Mouse (Mus musculus) layer of hippocampus, postnatal 10 days (tissue): ENCODE measurements around the gene Col5a1. TPM values are rescaled to one million over a fixed set of nuclear protein-coding genes. Genes with fewer than 3 reads are reported as not detected.
A peak's percentile ranks its signal among the peaks of the same experiment; 100 is the strongest.

Experiments
- DNase-seq, 2 experiments: peaks; one replicate each; pipeline ENCODE4 v3.0.0; 2021; ENCODE audit warnings: low spot score in 2 of 2
- long read RNA-seq: library from polyadenylated mRNA; stranded (forward); transcript quantifications from one replicate; pipeline ENCODE4 v2.0.0, GENCODE M21; 2023
- total RNA-seq, 2 experiments: library from RNA; stranded (reverse); gene quantifications; 2 replicates each; pipeline ENCODE4 v1.2.3; 2021

The Col5a1 gene
- 10 to 100 TPM in 1 of 2 experiments, 1 to 10 TPM in 1; 9.9 to 10.8 TPM for total RNA-seq
- long read RNA-seq, partial matches to known transcripts, result 3 of 6 reads
- long read RNA-seq, other reads (novel, unspliced or antisense), result 3 of 6 reads

DNA sequence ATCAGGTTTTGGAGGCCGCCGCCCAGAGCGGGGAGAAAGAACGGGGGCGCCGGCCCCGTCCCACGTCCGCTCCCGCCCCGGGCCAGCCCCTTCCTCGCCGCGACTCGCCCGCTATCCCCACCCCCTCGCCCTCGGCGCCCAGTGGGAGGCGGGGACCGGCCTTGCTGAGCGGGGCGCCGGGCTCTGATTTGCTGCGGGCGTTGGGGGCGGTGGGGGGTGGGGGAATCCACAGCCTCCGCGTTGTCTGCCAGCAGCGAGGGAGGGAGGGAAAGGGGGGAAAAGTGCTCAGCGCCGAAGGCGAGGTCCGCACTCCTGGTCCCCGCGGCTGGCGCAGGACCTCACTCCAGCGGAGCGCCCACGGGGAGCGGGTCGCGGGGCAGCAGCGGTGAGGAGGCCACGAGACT lies at the start of gene Col5a1:
Col5a1 (plus strand) TSS at position 278 of the 404 bp plus-strand sequence.
- DNase-seq, result peak; percentile 45 to 72

DNA sequence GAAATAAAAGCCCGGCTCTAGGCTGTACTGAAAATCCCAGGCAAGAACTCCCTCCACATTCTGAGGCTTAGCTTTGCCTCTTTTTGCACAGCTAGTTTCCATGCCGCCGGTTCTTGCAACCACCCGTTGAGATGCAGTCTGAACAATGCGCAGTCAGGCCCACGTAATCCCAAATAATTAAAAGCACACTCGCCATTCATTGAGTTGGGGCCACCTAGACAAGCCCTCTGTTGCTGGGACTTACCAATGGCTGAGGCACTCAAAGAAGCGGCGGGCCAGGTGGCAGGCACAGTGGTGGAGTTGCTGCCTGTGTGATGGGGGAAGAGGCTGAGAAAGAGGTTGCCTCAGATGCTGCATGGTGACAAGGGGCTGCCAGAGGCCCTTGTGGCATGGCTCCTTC lies 48.1 kb upstream of the Col5a1 start:
- no peak for DNase-seq

DNA sequence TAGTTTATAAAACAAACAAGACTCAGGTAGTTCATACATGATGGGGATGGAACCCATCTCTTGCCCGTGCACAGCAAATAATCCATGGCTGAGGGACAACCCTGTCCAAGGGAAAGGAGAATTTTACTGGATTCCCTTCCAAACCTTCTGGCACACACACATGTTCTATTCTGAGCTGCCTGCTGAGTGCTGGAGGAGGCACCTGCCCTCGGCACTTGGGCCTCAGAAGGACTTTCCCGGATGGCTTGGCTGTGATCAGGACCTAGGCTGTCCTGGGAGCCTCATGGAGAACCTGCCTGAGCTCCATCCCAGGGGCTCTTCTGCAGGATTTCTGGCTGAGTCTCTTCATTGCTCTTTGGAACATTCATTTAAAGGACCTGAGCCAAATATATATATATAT lies 45.3 kb upstream of the Col5a1 start:
- no peak for DNase-seq

DNA sequence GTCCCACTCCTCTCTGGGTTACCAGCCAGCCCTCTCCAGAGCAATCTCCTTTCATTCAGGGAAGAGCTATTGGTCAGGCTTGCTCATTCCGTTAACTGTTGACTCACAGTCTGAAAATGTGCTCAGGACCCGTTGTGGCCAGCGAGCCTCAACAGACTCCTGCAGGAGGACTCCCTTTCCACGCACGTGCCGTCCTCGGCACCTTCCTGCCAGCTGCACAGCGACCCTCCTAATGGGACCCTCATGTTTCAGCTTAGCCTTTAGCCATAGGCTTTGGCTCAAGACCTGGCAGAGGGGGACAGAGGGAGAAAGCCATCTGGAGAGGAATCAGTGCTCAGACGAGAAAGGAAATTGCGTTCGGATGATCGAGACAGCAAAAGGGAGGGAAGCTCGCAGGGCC lies 43.3 kb upstream of the Col5a1 start:
- no peak for DNase-seq

DNA sequence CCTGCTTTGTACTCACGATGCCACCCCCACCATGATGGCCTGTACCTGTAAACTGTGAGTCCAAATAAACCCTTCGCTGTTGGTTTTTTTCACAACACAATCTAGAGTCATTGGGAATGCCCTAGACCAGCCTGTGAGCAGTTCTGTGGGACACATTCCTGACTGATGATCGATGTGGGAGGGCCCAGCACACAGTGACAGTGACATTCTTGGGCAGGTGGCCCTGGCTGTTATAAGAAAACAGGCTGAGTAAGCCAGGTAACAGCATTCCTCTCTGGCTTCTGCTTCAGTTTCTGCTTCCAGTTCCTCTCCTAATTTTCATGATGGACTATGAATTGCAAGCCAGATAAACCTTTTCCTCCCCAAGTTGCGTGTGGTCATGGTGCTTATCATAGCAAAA lies 41.3 kb upstream of the Col5a1 start:
- DNase-seq, result no peak

DNA sequence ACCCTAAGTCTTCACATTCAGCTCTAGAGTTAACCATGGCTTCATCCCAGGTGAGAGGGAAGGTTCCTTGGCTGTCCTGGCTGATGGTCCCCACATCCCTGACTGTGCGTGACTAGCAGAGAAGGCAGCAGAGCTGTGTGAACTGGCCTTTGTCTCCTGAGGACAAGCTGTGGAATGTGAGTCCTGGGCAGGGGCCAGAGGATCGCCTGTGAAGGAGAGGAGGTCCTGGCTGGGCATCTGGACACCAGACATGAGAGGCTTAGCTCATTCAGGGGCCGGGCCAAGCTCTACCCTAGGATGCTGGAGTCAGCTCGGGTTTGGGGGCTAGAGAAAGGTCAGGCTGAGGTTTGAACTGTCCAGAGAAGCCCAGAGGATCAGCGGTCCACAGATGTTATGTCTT lies 39.2 kb upstream of the Col5a1 start:
- no peak for DNase-seq

DNA sequence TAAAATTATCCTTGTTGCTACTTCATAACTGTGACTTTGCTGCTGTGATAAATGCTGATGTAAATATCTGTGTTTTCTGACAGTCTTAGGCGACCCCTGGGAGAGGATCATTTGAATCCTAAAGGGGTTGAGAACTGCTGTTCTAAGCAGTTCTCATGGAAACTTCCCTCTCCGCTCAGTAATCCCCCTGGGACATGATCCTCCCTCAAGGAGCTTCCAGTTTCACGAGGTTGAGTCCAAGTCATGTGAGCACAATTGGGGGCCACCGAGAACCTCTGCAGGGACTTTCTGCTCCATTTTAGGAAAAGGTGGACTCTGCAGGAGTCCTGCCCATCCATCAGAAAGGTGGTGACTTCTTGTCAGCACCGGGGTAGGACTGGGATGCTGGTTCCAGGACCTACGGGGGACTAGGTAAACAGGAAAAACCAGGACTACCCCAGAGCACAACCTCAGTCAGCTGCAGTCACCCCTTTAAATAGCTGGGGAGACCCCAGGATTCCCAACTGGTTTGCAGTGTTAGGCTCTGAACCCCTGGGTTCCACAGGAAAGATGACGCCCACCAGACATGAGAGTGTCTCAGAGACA lies 38.3 kb upstream of the Col5a1 start:
- no peak for DNase-seq

DNA sequence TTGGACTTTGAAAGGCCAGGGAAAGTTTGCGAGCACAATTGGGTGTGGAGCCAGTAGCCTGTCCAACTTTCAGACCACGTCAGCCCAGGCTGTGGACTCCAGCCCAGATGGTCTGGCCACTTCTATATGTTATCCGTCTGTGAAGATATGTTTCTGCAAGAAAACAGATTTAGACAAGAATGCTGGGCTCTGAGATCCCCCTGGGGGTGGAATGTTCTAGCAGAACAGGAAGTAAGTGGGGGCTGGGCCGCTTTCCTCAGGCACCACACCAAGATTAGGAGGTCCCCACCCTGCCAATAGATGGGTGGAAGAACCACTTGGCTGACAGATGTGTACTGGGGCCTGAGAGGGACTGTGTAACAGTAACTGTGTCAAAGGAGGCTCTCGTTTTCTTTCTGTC lies 37.8 kb upstream of the Col5a1 start:
- DNase-seq, result no peak

DNA sequence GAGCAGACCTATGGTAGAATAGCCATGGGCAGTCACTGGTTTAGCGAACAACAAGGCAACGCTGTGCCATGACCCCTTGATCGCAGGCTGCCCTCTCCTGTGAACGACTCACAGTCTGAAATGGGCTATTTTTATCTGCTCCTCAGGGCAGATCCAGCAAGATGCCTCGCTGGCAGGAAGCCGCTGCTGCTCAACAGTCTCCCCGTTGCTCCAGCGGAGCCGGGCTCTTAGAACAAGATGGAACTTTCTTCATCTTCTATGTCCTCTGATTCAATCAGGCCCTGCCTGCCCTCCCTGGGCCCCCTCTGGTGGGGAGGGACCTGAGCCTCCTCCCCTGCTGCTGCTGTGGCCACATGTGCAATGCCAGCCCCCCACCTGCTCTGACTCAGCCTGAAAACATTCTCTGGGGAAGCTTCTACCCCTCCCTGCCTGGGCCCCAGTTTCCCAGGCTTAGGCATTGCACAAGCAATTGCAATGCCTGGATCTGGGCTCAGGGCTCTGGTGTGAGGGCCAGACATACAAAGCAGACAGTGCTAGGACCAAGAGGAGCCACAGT lies 27.8 kb upstream of the Col5a1 start:
- DNase-seq, result no peak

DNA sequence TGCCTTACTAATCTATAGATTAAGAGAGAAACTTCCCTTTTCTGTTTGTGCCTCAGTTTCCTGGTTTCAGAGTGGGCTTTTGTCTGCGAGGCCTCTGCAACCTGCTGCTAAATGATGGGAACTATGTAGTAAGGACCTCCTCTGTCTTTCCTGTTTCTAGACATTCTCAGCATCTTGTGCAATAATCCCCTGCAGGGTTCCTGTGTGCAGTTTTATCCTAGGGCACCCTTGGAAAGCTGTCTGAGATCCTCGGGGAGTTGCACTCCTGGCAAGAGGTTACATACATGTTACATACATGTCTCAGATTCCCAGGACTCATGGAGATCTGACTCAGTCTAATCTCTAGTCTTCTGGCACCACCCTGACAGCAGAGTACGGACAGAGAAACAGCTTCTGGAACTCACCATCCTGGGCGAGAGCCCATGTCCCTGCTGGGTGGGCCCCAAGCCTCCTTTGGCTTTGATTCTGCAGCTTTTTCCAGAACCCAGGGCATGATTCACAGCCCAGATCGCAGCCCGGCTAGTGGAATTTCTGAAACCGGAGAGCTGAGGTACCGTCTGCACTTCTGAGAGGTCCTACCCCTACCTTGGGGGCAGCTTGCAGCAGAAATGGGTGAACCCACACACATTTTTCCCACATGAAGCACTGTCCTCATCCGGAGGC lies 24.5 kb upstream of the Col5a1 start:
- no peak for DNase-seq

DNA sequence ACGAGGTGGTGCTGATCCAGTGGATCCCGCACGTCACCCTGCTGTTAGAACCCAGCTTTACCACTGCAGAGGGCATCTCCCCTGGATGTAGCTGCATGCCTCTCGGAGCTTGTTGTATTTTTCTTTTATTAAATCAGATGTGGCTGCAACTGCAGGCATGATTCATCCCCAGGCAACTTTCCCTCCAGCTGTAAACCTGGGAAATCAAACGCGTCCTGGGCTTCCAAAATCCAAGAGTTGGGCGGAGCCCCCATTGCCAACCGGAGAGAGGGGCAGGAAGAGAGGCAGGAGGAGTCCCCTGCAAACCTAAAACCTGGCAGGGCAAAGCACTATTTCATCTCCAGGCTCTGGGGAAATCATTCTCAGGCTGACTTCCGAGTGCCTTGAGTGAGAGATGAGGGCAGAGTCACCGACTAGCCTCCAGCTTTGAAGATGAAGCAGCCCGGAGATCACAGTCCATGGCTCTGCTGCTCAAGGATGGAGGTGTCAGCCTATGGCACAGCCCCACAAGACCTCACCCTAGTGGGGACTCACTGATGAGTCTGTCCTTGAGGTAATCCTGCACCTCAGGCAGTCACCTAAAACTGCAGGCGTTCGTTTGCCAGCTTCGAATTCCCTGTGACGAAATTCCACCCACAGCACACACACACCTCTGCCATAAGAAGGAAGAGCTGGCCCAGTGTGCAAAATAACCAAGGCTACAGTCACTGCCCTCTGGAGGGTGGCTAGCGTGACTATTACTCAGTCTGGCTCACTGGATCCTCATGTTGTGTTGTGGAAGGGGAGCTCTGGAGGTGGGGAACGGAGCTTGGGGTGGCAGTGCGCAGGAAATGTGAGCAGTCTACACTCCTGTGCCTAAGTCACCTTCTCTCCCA lies 21.5 kb upstream of the Col5a1 start:
- no peak for DNase-seq

DNA sequence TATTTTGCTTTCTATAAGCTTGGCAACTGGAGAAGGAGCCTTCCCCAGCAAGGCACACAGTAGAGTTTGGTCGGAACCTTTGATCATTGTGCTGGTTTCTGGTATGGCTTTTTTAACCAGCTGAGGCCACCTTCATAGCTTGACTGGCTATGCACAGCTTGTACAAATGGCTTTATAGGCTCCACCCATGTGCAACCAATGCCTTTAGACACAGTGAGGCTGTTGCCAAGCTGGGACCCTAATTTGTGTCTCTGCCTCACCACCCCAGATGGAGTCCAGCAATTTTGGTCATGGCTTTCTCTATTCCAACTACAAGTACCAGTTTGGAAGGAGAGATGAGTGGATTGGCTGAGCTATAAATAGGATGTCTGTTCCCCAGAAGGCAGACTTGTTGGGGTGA lies 15.6 kb upstream of the Col5a1 start:
- no peak for DNase-seq

DNA sequence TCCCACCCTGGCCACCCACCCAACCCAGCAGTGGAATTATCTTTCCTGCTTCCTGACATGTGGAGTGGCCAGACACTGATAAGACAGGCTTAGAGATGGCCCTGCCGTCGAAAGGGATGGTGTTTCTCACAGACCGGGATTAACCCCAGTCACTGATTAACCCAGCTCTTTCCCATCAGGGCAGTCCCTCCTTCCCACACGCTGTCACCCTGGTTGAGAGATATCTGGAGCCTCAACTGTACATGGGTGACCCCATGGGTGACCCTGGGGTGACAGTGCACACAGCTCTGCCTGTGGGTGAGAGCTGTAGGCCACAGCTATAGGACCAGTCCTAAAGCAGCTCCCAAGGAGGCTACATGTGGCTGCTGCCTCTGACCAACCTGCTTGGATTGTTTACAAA lies 15.2 kb upstream of the Col5a1 start:
- no peak for DNase-seq

DNA sequence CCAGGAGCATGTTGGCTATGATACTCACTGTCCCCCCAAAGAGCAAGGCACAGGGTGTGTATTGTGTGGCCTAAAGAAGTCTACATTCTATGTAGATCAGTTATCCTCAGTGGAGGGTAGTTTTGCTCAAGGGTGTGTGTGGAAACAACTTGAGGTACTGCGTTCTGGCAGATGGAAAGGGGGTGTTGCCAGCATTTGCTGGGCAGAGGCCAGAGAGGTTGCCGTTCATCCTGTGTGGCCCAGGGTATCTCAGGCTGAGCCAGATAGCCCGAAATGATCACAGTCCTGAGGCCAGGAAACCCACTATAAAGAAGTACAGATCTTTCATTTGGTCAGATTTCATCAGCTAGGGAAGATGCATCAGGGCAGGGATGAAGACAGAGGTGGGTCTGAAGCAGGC lies 13.9 kb upstream of the Col5a1 start:
- DNase-seq, result no peak

DNA sequence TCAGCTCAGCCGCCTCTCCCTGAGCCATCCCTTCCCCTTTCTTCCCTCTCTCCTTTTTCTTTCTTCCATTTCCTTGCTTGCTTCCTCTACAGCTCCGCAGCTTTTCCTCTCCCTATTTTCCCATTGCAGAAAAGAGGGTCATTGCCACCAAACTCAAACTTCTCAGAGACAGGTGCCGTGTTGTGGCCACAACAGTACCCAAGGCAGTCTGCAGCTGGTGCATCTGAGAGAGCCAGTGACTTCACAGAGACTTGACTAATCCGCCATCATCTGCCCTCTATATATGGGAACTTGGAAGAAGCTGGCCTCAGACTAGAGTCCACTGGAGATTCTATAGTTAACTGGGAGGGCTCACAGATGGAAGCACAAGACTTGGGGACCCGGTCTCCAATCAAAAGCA lies 13.2 kb upstream of the Col5a1 start:
- DNase-seq, result no peak

DNA sequence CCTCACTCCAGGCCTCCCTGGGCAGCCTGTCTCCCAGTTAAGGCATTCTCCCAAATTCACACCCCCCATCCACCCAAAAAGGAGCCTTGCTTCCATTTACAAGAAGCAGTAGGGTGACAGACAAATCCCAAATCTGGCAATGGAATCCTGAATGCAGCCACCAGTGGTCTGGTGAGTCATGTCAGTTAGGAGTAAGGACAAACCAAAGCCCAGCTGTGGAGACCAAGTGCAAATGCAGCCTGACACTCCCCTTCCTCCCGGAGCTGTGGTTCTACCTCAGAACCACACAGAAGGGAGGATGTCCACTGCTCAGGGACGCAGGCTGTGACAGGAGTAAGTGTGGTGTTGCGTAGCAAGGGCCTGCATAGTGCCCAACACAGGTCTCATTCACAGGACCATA lies 11.6 kb upstream of the Col5a1 start:
- DNase-seq, result no peak

DNA sequence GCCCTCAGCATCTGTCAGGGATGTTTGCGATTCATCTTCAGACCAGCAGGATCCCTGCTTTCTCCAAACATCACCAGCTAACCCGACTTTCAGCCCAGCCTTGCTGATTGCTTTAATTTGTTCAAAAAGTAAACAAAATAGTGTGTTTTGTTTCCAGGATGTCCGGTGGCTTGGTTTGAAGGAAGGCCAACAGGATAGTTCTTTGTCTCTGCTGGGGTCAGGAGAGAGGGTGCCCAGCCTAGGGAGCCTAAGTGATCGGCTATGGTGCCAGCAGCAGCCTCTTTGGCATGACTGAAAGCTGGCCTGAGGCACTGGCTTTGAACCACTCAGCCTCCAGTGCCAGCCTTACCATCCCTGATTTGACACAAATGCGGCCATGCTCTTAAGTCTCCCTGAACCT lies 11.0 kb upstream of the Col5a1 start:
- no peak for DNase-seq

DNA sequence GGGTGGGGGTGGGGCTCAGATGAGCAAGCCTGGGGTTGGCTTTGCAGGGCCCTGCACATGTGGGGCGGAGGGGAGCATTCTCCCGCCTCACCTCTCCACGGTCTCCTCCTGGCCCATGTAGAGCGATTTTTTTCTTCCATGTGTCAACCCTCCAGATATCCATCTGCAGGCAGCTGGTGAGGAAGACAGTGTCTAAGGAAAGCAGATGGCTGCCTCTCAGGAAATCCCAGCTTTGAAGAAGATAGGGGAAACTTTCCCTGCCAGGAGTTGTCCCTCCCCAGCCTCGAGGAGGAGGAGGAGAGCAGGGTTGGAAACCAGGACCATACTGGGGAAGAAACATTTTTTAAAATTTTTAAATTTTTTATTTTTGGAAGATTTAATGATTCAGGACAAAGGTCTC lies 10.4 kb upstream of the Col5a1 start:
- DNase-seq, result no peak

DNA sequence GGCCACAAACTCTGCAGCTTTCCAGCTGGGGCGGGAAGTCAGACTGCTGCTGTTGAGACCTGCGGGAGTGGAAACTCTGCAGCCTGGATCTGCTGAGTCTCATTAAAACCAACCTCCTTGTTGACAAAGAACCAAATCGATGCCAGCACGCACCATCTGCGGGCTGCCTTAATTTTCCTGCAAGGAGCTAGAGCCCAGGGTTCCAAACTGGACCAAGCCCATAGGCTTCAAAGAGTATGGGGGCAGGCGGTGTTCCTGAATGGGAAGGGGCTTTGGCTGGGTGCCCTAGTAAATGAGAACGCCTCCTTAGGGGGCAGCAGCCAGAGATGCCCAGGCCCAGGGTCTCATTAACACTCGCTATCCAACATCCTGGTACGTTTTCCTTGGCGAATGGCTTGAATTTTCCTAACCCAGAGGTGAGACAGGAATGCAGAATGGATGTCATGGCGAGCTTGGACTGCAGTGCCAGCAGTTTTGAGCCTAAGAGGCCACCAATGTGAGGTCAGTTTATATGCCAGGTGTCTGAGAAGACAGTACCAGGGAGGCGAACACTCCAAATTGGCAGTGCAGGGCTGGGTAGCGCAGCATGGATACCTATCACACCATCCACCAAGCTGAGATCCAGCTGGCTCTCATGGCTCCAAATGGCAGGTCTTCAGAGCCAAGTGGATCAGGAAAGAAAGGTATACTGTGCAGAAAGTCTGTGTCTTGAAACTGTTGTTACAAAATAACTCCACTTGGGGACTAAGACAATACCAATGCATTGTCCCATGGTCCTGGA lies 9.3 kb upstream of the Col5a1 start:
- no peak for DNase-seq

DNA sequence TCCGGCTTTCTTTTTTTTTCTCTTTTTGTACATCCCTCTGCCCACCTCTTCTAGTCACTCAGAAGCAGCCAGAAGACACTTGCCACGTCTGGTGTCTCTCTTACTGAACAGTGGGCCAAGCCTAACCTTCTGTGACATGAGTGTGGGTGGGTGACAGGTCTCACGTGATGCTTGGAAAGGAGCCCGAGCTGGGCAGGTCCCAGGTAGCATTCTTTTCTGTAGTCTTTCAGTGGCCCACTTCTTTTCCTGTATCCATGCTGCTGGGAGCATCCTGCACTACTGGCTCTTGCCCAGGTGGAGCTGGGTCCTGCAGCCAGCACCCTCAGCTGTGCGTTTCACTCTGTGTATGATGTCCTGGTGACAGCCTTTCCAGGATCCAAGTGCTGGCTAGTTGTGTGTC lies 8.2 kb upstream of the Col5a1 start:
- no peak for DNase-seq

DNA sequence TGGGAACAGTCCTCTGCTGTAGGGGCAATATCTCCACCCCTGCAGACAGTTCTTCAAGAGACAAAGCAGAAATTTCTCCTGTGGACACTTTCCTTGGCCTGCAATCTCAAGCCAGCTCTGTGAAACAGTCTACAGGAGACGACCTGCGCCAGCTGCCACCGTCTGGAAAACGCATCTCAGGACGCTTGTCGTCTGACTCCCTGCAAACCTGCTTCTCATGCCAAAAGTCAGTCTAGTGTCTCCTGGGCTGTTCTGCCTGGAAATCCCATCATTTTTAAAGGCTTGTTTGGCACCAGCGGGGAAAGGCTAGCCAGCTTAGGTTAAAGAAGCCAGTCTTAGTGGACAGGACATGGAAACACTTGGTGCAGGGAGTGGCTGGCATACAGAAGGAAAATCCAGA lies 2.9 kb upstream of the Col5a1 start:
- no peak for DNase-seq
